Mouse (Mus musculus) heart, adult 18-20 months (tissue): Measurements from ENCODE around the gene Rps19bp1. TPM values are rescaled to one million over a fixed set of nuclear protein-coding genes. Genes with fewer than 3 reads are reported as not detected.

Experiments
- DNase-seq, 2 experiments: peaks; one replicate each; pipeline ENCODE4 v3.0.0; 2021 to 2022; ENCODE audit warnings: mixed read lengths in 1 of 2
- long read RNA-seq, 2 experiments: library from polyadenylated mRNA; stranded (forward); transcript quantifications; one replicate each; pipeline ENCODE4 v2.0.0; 2021
- total RNA-seq, 2 experiments: library from RNA; stranded (reverse); gene quantifications; 2 replicates each; pipeline ENCODE4 v1.2.3; 2021

Rps19bp1 gene
- total RNA-seq = 10 to 100 TPM; 17.0 to 17.4 TPM
- long read RNA-seq, experiment 1, transcript Rps19bp1-201 (4 exons, 838 nt) = major isoform, 18 of 20 reads
- long read RNA-seq, experiment 1, partial matches to known transcripts = 0 of 20 reads
- long read RNA-seq, experiment 1, other reads (novel, unspliced or antisense) = 2 of 20 reads
- long read RNA-seq, experiment 2, transcript Rps19bp1-201 (4 exons, 838 nt) = major isoform, 12 of 13 reads
- long read RNA-seq, experiment 2, partial matches to known transcripts = 1 of 13 reads
- long read RNA-seq, experiment 2, other reads (novel, unspliced or antisense) = 0 of 13 reads

DNA sequence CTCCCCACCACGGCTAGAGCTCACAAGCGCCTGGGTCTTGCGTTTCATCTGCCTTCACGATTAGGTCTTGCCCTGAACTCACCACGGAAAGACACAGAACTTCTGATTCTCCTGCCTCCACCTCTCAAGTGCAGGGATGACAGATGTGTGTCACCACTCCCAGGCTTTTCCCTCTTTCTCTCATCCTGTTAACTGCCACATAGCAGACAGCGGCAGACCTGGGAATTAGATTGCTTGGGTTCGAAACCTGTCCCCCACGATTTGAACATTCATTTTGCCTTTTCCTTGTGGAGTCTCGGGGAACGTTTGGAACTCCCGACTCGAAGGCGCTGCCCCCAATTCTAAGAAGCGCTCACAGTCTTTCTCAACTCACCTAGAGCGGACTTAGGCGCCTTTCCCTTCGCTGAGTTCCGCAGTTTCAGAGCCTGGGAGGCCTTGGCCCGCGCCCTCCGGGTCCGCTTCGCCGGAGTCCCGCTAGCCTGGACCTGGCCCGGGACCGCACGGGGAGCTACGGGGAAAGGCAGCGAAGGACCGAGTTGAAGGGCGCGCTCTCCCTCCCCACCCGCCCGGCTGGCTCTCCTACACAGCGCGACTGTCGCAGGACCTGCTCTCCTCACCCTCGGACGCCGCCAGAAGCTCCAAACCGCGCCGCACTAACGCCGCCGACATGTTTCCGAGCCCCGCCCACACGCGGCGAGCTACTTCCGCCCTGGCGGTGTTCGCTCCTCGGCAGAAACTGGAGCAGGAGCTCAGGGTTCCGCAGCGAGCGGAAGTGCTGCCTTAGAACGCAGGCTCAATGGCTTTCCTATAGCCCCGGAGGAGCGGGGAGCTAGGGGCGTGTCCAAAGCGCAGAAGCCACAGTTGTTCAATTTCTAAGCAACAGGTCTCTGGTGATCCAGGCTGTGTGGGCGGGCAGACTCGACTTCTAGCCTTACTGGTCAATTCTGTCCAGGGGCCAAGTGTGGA lies at the start of gene Rps19bp1:
Gene Rps19bp1, minus strand, starts transcription at position 706 of the 966 bp plus-strand sequence.
- peak; percentile 92 to 93 for DNase-seq

DNA sequence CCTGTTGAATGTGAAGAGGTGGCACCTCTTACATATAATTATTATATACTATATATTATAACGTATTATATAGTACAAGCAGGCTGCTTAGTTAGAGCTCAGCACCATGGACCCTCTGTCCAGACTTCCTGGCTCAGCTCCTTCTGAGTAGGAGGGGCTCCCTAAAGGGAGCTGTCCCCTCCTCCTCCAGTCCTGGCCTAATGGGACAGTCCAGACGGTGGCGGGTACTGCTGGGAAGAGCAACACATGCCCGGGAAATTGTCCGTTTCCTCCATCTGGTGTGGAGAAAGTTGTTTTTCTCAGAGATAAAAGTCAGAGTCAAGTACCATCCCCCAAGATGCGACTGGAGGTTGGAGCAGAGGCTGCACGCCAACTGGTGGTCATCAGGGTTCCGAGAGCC lies 42.0 kb upstream of the Rps19bp1 start:
- DNase-seq = no peak

DNA sequence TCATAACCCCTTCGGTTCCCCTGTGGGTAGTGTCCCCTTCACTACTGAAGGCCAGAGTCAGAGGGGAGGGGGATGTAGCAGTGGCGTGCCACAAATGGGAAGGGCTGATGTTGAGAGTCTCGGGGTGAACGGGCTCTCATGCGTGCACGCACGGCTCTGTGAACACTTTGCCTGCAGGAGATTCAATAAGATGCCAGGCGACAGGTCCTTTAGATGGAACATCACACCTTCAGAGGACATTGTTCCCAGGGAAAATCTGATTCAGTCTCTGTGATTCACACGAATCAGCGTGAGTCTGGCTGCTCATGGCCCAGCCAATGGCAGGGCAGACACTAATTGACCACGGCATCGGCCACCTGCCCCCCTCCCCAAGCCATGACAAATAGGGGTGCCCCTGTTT lies 40.1 kb upstream of the Rps19bp1 start:
- no peak for DNase-seq

DNA sequence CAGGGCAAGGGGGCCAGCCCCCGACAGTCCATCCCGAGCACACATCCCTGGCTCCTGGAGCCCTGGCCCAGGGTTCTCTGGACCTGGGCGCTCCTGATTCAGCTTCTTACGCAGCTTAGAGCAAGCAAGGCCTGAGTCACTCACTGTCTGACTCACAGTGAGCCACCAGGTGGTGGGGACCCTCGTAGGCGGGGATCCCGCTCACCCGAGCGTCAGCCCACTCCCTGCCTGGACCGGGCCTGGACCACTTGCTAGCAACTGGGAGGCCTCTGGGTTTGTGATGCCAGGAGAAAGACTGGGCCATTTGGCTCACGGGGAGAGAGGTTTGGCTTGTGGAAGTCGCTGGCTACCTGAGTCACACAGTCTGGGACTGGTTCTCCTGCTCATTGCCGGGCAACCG lies 39.7 kb upstream of the Rps19bp1 start:
- DNase-seq = no peak

DNA sequence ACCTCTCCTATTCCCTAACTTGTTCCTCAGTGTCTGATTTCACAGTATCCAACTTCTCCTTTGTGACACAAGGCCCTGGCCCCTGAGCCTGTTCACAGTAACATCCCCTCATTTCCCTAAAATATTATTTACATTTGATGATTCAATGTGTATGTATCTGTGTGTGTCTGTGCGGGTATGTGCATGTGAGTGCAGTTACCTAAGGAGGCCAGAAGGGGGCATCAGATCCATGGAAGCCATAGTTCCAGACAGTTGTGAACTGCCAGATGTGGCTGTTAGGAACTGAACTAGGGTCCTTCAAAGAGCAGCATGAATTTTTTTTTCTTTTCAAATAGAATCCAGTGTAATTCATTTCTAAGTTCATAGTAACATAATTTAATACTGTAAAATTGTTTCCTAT lies 33.0 kb upstream of the Rps19bp1 start:
- DNase-seq = no peak

DNA sequence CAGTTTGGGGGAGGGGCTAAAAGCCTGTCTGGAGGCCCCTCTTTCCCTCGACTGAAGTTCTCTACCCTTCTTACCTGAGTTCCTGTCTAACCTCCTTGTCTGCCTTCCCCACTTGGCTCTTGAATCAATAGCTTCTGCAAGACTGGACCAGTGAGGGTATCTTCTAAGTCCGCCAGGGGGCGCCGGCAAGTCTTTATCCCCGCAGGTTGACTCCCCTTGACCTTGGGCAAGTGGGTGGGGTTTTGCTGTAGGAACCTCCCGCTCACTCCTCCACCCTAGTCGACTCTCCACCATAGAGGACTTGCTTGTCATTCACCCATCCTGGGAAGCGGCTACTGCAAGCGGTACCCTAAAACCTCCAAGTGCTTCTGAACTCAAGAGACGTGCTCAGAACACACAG lies 25.3 kb upstream of the Rps19bp1 start:
- peak; percentile 45 to 66 for DNase-seq

DNA sequence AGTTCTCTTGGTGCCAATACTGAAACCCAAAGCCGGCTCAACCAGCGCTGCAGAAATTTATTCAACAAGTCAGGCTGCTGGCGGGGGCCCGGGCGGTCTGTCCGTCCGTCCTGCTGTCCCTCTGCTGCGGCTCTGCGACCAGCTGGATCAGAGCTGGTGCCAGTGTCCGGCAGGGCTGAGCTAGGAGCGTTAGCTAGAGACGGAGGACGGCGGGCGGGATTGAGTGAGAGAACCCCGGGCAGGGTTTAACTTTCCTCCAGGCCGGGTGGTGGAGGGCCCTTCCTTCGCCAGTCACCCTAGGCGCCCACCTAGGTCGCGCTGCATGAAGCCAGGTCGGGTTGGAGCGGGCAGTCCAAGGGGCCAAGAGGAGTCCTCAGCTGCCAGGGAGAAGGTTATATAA lies 23.9 kb upstream of the Rps19bp1 start:
- DNase-seq = no peak

DNA sequence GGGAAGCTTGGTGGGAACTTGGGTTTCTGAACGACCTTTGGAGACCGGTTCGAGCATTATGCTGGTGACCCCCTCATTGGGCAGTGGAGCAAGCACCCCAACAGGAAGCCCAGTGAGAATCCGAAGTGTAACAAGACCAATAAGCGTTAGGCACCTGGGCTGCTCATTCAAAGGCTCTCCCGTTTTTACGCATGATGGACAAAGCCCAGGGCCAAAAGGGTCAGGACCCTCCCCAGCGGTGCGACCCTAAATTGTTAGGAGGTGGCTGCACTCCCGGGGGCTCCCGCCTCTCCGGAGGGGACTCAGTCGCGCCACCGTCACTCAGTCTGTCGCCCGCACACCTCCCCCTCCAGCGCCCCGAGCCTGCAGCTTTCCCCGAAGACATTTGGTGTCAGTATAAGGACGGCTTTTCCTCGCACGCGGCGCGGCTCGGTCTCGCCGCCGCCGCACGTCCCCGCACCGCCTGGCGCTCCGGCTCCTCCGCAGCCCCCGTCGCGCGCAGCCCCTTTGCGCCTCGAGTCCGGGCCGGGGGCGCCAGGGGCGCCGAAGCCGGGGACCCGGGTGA lies 22.8 kb upstream of the Rps19bp1 start, which contains the start of gene Cacna1i:
Gene Cacna1i, plus strand, starts transcription at position 388 of the 565 bp plus-strand sequence.
- no peak for DNase-seq

DNA sequence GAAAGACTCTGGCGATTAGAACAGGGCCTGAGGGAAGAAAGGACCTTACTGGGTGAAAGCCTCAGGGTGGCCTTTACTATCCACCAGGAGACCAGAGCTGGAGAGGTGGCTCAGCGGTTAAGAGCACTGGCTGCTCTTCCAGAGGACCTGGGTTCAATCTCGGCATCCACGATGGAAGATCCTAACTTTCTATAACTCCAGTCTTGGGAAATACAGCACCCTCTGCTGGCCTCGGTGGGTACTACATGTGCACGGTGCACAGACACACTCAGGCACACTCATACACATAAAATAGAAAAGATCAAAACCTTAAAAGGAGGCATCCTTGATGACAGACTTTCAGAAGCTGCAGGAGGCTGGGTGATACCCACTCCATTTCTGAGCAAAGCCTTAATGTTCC lies 16.5 kb upstream of the Rps19bp1 start:
- DNase-seq = no peak

DNA sequence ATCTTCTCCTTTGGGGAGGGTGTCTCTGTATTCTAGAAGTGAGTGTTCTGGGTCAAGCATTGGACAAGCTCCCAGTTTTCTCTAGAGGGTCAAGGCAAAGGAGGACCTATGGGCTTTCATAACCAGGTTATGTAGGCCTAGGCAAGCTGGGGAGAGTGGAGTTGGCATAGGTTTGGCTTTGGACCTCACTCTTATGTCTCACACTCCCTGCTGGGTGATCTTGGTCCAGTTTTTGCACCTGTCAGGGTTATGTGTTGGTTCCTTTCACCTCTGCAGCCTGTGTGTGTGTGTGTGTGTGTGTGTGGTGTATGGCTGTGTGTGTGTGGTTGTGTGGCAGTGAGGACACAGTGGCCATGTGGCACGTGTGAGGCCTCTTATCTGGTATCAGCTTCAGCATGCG lies 14.9 kb upstream of the Rps19bp1 start:
- no peak for DNase-seq

DNA sequence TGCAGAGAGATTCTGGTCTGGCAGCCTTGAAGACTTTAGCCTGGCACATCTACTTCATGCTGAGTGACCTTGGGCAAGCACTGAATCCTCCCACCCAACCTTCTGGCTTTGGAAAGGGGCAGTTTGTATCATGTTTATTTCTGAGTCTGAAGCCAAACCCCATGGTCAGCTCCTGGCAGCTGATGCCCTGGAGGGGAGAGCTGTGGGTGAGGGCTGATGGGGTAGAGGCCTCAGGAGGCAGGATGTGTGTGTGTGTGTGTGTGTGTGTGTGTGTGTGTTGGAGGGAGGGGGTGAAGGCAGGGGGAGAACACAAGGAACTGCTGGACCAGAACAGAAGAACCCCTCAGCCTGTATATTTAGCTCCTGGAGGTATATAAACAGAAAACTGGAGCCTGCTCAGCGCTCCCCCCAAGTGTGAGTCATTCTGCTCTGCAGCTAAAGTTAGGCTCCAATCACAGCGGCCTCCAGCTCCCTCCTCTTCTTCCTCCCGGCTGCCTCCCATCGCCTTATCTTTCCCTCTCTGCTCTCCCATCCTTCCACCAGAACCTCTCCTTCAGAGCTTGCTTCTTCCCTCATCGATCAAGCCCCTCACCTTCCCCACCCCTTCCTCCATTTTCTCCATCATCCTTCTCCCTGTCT lies 14.1 kb upstream of the Rps19bp1 start:
- no peak for DNase-seq

DNA sequence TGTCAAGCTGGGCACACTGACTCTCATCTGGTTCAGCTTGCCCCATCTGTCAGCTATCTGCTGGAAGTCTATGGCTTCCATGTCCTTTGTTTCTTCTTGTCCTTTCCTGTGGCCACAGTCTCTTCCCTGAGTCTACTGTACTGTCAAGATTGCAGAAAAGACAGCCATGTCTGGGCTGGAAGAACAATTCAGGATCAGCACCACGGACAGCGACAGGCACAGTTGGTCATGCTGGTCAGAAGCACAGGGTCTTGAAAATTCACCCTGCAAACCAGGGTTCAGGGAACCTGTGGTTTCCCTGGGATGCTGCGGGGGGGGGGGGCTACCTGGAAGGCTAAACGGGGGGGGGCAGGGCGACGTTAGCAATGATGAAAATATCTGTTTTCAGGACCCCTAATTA lies 13.5 kb upstream of the Rps19bp1 start:
- peak in 1 of 2 experiments; percentile 78 for DNase-seq

DNA sequence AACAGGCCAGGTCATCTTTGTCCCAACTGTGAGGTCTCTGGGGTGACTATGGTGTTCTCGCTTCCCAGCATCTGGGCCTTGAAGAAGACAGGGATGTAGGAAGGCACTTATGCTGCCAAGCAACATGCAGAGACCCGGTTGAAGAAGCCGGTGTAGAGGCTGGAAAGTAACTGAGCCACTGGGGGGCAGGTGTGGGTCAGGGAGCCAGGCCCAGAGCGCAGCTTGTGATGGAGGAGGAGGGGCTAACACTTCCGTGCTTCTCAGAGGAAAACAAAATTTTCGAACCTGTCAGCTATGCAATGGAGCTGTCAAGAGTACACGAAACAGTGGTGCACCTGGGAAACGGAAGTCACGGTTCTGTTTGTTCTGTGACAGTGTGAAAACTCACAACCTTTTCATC lies 13.0 kb upstream of the Rps19bp1 start:
- no peak for DNase-seq

DNA sequence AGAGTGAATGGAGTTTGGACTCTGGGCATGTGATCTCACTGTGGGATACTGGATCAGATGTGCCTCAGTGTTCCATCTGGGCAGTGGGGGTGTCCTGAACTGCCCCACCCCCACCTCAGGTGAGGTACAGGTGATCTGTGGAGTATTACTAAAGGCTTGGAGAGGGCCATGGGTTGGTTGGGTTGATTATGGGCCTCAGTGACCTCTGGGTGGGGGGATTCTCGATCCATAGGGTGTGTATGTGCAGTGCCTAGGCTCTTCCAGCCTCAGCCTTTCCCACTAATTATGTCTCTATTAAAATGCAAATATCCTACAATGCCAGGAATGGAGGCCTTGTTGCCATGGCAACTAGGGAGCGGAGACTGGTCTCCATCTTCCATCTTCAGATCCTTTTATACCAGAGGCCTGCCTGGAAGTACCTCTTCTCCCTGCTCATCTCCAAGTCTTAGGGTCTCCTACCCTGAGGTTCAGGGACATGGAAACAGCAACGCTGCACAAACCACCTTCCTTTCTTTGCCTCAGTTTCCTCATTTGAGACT lies 7.8 kb upstream of the Rps19bp1 start:
- DNase-seq = no peak

DNA sequence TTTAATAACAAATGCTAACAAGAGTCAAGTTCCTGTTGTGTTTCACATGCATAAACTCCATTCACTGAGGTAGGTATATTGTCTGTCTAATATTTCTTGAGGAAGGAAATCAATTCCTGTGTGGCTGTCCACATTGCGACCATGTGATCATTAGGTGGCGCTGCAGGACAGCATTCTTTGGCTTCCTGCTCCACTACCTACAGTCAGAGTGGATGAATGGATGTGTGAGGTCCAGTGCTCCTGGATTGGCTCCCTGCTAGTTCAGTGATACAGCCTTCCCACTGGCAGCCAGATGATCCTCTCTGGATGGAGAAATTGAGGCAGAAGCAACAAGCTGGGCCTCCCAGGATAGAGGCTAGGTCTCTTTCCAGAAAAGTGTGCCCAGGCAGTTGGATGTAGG lies 2.2 kb upstream of the Rps19bp1 start:
- DNase-seq = peak; percentile 74 to 86

DNA sequence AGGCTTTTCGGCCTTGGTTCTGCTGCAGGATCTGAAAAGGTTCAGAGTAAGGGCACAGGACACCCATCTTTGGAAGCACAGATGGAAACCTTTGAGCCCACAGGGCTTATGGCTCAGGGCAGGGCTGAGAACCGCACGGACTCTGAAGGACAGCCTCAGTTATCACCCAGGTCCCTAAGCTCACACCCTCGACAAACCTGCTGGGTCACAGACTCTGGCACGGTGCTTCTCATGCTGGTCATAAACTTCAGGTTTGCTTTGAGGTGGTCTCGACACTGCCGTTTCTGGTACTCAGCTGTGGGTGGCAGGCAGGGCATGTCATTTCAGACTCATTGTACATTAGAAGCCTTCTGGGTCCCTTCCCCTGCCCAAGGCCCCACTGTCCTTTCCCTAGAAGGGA lies 3.0 kb downstream of the Rps19bp1 start:
- no peak for DNase-seq

DNA sequence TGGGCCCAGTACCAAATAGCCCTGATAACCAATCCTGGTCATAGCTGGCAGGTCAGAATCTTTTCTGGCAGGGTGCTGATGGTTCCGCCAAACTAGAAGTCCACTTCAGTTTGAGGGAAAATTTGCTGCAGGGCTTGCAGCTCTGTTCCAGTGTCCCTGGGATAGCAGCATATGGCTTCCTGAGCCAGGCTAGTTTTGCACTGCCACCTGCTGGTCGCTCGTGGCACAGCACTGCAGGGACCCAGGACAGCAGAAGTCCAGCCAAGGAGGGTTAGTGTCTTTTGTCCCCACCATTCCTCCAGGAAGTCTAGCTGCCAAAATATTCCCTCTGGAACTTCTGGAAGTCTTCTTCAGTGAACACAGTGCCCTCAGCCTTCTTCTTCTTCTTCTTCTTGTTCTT lies 3.4 kb downstream of the Rps19bp1 start:
- peak; percentile 78 to 93 for DNase-seq

DNA sequence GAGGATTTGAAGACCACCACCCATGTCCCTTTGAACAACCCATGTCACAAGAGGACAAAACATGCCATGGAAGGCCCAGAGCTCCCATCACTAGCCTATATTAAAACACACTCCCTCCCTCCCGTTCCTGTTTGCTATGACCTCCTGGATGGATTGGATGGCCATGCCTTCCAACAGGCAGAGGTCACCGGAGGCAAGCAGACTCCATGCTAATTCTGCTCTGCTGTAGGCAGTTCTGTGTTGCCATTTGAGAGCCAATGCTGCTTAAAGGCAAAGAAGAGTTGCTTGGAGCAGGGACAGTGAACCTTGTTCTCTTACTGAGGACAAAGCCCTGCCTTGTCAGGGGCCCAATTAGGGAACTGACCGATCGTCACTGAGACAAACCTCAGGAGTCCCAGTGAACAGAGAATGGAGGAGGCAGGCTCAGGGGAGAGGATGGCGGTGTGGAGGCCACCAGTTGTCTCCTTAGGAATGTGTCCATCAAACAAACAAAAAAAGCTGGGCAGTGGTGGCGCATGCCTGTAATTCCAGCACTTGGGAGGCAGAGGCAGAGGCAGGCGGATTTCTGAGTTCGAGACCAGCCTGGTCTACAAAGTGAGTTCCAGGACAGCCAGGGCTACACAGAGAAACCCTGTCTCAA lies 4.6 kb downstream of the Rps19bp1 start:
- no peak for DNase-seq

DNA sequence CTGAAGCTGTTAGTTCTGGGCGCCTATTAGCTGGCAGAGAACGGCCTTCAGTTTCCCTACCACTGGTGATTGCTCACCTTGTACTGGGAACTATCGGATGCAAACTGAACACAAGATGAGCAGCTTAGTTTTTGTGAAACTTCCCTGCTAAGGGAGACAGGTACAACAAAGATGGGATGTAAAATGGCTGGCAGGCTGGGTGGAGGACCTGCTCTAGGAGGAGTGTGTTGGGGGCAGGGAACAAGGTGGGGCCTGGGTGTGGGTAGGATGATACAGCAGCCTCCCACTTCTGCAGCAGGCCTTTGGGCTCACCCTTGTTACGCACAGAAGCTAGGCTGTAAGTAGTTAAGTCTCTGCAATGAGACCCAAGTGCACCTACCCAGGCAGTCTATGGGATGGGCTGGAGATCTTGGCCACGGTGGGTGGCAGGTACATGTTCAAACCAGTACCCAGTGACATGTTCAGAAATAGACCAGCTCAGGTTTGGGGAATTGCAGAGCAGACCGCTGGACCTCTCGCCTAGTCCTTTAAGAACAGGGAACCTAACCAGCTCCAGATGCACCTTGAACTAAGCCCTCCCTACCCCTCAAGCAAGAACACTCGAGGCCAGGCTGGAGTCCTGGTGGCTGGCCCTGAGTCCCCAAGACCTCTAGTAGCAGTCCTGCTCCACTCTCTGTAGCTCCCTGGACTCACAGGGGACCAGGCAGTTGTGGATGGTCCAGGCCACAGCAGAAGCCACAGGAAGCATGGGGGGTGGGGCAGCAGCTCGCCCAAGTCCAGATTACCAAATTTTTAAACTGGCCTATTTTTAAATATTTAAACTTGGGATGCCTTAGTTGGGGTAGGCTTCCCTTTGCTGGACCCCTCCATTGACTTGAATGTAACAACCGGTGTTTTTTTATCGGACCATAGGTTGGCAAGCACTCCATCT lies 5.6 kb downstream of the Rps19bp1 start:
- DNase-seq = no peak

DNA sequence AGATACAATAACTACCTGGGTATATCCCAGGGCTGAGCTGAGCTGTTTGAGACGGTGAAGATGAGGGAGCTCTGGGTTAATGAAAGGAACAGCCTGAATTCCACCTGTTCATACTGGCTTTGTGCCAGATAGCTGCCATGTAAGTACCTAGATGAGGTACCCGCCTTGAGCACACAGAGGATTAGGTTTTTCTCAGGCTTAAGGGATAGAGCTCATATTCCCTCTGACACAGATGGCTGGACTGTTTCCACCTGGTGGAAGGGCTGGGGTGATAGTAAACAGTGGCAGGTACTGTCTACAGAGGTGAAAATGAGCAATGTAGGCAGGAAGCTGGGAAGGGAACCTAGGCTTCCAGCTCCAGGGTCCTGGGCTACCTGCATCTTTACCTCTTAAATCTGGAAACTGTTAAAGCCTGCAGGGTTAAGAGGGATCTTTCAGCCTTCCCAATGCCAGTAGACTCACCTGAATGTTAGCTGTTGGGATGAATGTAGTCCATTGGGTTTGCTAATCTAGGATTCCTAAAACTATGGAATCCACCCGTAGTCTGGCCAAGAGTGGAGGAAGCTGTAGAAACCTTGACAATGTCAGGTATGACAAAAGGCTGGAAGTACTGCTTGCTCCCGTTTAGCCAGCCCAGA lies 6.4 kb downstream of the Rps19bp1 start:
- no peak for DNase-seq
